Mouse (Mus musculus) lung, embryonic 14.5 days (tissue): ENCODE results near the gene Lrrc59. TPM values are rescaled to one million over a fixed set of nuclear protein-coding genes. Genes with fewer than 3 reads are reported as not detected.

Experiments used
- ATAC-seq: fragments of 200-750 bp; cut with Nextera tagmentation; 2 replicates; pipeline ENCODE4 v1.8.0; 2017; ENCODE audit warnings: mild to moderate bottlenecking, moderate TSS enrichment, moderate library complexity; ENCODE audit not compliant: insufficient read depth
- DNase-seq: peaks from one replicate; pipeline ENCODE4 v3.0.0-alpha.2; 2015
- H3K27ac ChIP-seq: fragments of 300-500 bp; sonication (generic); 2 replicates; pipeline ENCODE4 v1.5.1; 2014; ENCODE audit warnings: low read depth, mild to moderate bottlenecking, moderate library complexity
- H3K27me3 ChIP-seq: fragments of 300-500 bp; sonication (generic); 2 replicates; pipeline ENCODE4 v1.6.1; 2014; ENCODE audit warnings: low read length, control low read depth; ENCODE audit not compliant: insufficient read depth
- H3K36me3 ChIP-seq: fragments of 300-500 bp; sonication (generic); 2 replicates; pipeline ENCODE4 v1.6.1; 2014; ENCODE audit warnings: control low read depth; ENCODE audit not compliant: insufficient read depth
- H3K4me1 ChIP-seq: fragments of 300-500 bp; sonication (generic); 2 replicates; pipeline ENCODE4 v1.6.1; 2014; ENCODE audit warnings: antibody characterized with exemption, control low read depth; ENCODE audit not compliant: insufficient read depth
- H3K4me2 ChIP-seq: fragments of 300-500 bp; sonication (generic); 2 replicates; pipeline ENCODE4 v1.6.1; 2014; ENCODE audit warnings: mild to moderate bottlenecking
- H3K4me3 ChIP-seq: fragments of 300-500 bp; sonication (generic); 2 replicates; pipeline ENCODE4 v1.5.1; 2014; ENCODE audit warnings: low read depth, low read length
- H3K9ac ChIP-seq: fragments of 300-500 bp; sonication (generic); 2 replicates; pipeline ENCODE4 v1.6.1; 2014
- H3K9me3 ChIP-seq: fragments of 300-500 bp; sonication (generic); 2 replicates; pipeline ENCODE4 v1.6.1; 2016; ENCODE audit warnings: low read depth, low read length, control low read depth
- CTCF ChIP-seq: IDR thresholded peaks from 2 replicates; pipeline ENCODE4 v1.5.1; 2016; ENCODE audit warnings: antibody characterized with exemption, low read depth
- WGBS: fragments of 180-500 bp; shearing (Covaris S2); extraction: QIAGEN DNeasy Blood & Tissue Kit; methylation state at CpG from one replicate; pipeline ENCODE4 v1.1.7; 2014; 5-methylcytosine and 5-hydroxymethylcytosine counted together
- polyA plus RNA-seq: library from polyadenylated mRNA; unstranded; fragments of >200 nt; fragmentation: Nextera tagmentation; extraction: Ambion mirVana; gene quantifications from 2 replicates; pipeline ENCODE4 v1.2.1, GENCODE M21; 2014

The Lrrc59 gene
- polyA plus RNA-seq, 1 experiment from 2014 or later = 222 TPM

DNA sequence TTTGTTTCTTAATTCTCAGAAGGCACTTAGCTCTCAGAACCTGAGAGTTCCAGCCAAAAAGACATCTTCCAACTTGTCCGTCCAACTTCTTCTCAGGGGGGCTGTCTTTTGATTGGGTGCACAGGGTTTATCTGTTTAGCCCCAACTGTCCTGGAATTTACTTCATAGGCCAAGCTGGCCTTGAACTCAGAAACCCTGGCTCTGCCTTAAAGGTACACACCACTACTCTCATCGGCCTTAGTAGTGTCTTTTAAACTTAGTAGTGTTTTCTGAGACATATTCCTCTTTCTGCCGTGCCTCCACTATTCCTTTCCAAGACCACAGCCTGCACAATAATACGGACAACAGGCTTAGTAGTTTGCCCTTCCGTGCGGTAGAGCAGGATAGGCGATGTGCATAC is 29.1 kb upstream of the Lrrc59 start:
- Histone ChIP-seq H3K4me1 (peaks cover 4% of the 10 kb centered on the region; the same call in 1 of the 2 replicates), H3K27ac (no peak overlapping the region), H3K36me3 (no peaks in the 10 kb centered on the region), H3K9me3 (no peaks in the 10 kb centered on the region), H3K4me3 (peak overlapping the region; percentile 58; the same call in 1 of the 2 replicates), H3K4me2 (peak overlapping the region; percentile 80), H3K27me3 (no peaks in the 10 kb centered on the region), H3K9ac (no peak overlapping the region)
- DNase-seq (no peak), ATAC-seq (no peak)
- 90% methylated on average over 7 of the region's 7 CpGs for WGBS
- TF ChIP-seq CTCF = no peak

DNA sequence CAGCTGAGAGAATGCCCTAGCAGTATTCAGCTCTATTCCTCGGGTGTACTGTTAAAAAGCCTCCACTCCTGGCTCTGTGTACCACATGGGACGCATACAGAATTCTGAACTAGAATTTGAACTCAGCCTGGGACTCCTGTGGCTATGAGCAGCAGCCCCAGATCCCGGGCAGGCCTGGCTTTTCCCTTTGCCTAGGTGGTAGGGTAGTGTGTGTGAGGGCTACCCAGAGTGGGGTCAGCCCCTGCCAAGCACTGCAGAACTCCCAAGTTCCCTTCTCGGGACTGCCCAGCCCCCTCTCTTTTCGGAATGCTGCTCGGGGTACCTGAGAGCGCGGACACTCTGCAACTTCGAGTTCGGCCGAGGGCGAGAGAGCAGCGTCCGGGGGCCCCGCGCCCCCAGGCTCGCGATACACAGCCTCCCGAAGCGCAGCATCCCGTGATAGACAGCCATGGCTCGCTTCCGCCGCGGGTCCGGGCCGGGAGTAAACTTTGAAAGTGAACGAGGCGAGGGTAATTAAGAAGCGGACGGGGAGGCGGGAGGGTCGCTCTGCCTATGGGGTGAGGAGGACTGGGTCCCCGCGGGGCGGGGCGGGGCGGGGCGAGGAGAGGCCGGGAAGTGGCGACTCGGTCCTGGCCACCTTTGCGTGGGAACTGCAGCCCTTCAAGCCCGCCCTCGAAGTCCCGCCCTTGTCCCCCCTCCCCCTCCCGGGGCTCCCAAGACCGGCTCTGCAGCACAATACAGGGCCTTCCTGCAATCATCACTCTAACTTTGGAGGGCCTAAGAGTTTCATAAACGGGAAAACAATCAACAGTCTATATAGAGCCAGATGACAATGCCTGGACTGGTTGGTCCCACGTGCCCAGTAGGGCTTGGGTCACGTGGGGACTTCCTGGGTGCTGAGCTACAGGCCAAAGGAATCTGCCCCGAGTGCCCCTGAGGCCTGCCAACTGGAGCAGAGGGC is 28.0 kb upstream of the Lrrc59 start, which contains the start of gene Acsf2:
Acsf2 (minus strand) TSS at position 551 of the 961 bp plus-strand sequence.
- H3K9ac ChIP-seq = peak within 1 kb of the TSS; percentile 65
- under 1% methylated on average over 52 of the region's 52 CpGs for WGBS
- H3K4me1 ChIP-seq = peaks cover 4% of the 10 kb centered on the region; the same call in 1 of the 2 replicates
- H3K9me3 ChIP-seq = no peaks in the 10 kb centered on the region
- H3K27me3 ChIP-seq = no peaks in the 10 kb centered on the region
- TF ChIP-seq CTCF = no peak
- no peaks in the 10 kb centered on the region for H3K36me3 ChIP-seq
- H3K27ac ChIP-seq = peak within 1 kb of the TSS; percentile 72
- ATAC-seq (peak; percentile 93), DNase-seq (peak; percentile 89)
- H3K4me3 ChIP-seq = peak within 1 kb of the TSS; percentile 58
- peak within 1 kb of the TSS; percentile 80 for H3K4me2 ChIP-seq

DNA sequence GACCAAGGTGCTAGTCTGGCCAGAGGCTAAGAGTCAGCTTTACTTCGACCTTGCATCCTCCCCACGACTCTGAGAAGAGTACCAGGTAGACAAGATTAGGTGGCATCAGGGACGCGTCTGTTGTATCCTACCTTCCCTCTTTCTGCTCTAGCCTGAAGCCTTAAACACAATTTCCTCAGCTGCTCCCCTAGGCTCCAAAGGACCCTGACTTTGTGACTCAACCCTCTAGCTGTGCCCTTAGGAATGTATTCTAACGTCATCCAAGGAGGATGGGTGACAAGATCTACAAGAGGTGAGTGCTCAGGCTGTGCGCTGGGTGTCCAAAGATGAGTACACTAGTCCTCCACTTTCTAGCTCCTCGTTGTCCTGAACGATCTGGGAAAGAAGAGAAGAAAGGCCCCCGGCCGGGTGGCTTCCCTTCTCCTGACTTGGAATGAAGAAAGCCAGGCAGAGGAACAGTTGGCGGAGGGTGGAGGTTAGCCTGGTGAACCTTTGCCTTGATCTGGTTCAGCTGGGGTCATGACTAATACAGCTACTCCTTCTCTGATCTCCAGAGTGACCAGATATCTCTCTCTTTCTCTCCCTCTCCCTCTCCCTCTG is 27.1 kb upstream of the Lrrc59 start:
- ATAC-seq (no peak), DNase-seq (no peak)
- no peaks in the 10 kb centered on the region for H3K27me3 ChIP-seq
- WGBS = 62% methylated on average over 11 of the region's 11 CpGs
- peak overlapping the region; percentile 58 for H3K4me3 ChIP-seq
- no peaks in the 10 kb centered on the region for H3K36me3 ChIP-seq
- peak overlapping the region; percentile 80 for H3K4me2 ChIP-seq
- H3K27ac ChIP-seq = peak overlapping the region; percentile 72
- no peaks in the 10 kb centered on the region for H3K9me3 ChIP-seq
- H3K9ac ChIP-seq = peak overlapping the region; percentile 65
- TF ChIP-seq CTCF = no peak
- peaks cover 4% of the 10 kb centered on the region; the same call in 1 of the 2 replicates for H3K4me1 ChIP-seq

DNA sequence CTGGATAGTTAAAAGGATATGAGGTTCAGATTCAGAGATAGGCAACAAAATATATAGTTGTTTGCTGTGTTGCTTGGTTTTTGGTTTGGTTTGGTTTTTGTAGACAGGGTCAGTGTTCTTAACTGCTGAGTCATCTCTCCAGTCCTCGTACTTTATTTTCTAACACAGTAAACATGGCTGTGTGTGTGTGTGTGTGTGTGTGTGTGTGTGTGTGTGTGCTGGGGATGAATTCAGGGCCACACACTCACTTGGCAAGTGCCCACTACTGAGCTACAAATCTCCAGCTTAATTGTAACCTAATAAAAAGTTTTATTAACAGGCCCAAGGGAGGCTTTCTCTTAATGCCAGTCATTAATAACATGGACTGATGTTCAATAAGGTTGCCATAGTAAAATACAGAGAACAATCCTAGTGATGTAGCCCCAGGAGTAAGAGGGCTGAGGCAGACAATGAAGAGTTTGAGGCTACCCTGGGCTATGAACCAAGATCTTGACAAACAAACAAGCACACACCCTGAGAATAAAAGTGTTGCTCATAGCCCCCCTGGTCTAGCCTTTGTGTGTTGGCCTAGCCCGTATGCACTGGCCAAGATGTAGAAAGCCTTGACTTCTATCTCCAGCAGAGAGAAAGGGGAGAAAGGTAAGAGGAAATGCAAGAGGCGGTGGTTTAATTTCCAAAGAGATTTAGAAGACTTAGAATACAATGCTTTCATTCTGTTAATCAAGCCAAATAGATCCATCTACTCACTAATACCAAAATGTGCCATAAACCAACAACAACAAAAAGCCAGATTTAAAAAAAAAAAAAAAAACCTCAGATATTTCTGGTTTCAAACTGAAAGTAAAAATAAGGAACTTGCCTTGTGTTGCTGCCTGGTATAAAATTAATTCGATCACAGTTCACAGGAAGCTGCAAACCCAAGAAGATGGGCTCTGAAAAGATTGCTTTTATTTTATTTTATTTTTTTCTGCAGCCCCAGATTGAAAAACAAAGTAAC is 18.5 kb upstream of the Lrrc59 start:
- no peaks in the 10 kb centered on the region for H3K9me3 ChIP-seq
- no peak overlapping the region for H3K9ac ChIP-seq
- H3K27ac ChIP-seq = no peak overlapping the region
- TF ChIP-seq CTCF = no peak
- H3K4me1 ChIP-seq = no peaks in the 10 kb centered on the region
- H3K27me3 ChIP-seq = no peaks in the 10 kb centered on the region
- ATAC-seq (no peak), DNase-seq (no peak)
- WGBS = 64% methylated on average over 4 of the region's 4 CpGs
- no peak overlapping the region for H3K4me2 ChIP-seq
- no peak overlapping the region for H3K4me3 ChIP-seq
- no peaks in the 10 kb centered on the region for H3K36me3 ChIP-seq

DNA sequence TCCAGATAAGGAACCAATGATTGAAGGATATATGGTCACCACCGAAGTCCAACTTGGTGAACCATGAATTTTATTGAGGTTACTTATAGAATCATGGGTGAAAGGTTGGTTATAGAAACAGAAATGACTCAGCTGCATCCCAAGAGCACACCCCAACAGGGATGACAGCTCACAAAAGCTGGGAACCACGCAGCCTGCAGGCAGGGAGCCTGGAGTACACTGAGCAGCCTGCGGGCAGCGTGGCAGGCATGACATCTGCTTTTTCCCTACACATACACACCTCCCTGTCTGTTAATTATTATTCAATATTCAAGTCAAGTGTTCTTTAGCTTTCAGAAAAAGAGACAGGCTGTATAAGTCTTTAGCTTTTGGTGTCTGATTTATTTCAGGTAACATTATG is 15.0 kb upstream of the Lrrc59 start:
- Histone ChIP-seq H3K27me3 (no peaks in the 10 kb centered on the region), H3K4me3 (no peak overlapping the region), H3K4me2 (no peak overlapping the region), H3K4me1 (no peaks in the 10 kb centered on the region), H3K27ac (no peak overlapping the region), H3K9me3 (no peaks in the 10 kb centered on the region), H3K36me3 (no peaks in the 10 kb centered on the region), H3K9ac (no peak overlapping the region)
- 67% methylated on average over 4 of the region's 4 CpGs for WGBS
- no peak for ATAC-seq
- TF ChIP-seq CTCF = no peak
- no peak for DNase-seq

DNA sequence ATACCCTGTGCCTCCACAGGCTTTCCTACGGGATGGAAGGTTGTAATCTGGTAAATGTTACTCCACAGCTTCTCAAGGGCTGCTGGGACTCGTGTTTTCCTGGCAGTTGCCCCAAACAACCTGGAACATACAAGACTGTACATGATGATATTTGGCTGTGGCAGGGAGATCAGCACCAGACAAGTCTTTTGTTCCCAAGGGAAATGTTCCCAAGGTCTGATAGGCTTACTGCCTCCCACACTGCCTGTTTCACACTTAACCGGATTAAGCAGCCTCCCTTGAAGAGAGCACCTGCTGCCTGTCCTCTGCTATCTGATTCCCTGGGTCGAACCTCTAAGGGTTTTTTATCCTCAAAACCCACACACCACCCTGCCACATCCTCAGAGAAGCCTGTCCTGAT is 14.1 kb upstream of the Lrrc59 start:
- TF ChIP-seq CTCF = no peak
- H3K9ac ChIP-seq = no peak overlapping the region
- no peaks in the 10 kb centered on the region for H3K9me3 ChIP-seq
- no peaks in the 10 kb centered on the region for H3K36me3 ChIP-seq
- 27% methylated on average over 4 of the region's 4 CpGs for whole genome bisulfite sequencing
- ATAC-seq (no peak), DNase-seq (no peak)
- H3K4me1 ChIP-seq = no peaks in the 10 kb centered on the region
- H3K4me3 ChIP-seq = no peak overlapping the region
- H3K27ac ChIP-seq = no peak overlapping the region
- no peaks in the 10 kb centered on the region for H3K27me3 ChIP-seq
- no peak overlapping the region for H3K4me2 ChIP-seq
